Mouse (Mus musculus) retina, adult 2 months (tissue): ENCODE results near the gene Gm44805.

Experiments
- DNase-seq: peaks from one replicate; pipeline ENCODE4 v3.0.0-alpha.2; 2012; ENCODE audit warnings: low read depth, low spot score

Gm44805 gene

GRCm38 (mm10) chr7:19681202-19681694, at the start of gene Gm44805, which contains the start of gene Apoc4:
Gene Gm44805 (minus strand): TSS chr7:19681423.
Gene Apoc4 (minus strand): TSS chr7:19681479.
- DNase-seq, result no peak

DNA sequence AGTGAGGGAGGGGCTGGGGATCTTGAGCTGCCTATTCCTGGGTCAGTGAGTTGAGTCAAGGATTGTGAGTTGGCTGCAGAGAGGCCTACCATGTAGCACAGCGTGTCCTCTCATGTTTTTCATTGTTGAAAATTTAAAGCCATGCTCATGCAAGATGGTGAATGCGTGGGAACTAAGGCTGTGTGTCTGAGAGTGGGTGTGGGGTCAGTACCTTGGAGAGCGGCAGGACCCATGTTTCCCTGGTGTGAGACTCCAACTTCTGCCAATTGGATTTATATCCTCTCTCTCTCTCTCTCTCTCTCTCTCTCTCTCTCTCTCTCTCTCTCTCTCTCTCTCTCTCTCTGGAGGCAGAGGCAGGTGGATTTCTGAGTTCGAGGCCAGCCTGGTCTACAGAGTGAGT, 45.3 kb upstream of the Gm44805 start:
- no peak for DNase-seq

DNA sequence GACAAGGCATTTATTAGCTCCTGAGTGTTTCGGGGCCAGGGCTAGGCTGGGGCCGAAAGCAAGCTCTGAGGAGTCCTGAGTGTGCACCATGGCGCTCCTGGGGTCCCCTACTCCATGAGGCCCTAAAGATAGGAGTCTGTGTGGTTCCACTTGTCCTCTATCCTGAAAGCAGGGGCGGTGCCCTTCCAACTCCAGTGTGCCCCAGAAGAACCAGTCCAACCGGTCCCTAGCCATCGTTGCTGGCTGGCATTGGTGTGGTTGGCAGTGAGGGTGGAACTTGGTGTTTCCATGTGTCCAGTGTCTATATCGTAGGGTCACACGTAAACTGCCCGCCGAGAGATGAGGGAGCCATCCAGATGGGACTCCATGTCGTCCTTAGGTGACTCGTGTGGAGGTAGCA, 42.9 kb upstream of the Gm44805 start:
- DNase-seq, result no peak

DNA sequence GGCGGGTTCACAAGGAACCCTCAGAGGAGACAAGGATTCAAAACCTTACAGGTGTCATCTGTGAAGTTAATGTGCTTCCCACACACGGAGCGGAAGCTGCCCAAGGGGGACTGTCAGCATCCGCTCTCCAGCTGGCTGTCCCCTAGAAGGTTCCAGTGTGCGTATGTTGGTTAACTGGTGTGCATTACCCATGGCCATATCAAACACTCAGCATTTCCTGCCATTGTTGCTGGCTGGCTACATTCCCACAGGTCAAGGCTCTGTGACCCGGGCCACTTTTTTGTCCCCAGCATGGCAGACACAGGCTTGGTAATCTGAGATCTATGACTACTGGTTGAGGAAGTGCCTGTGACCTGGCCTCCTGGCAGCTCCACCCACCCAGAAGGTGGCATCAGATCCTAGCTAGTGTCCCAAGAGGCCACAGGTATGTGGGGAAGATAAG, 41.6 kb upstream of the Gm44805 start:
- no peak for DNase-seq

GRCm38 (mm10) chr7:19719200-19719599, 38.0 kb upstream of the Gm44805 start:
- DNase-seq, result no peak

DNA sequence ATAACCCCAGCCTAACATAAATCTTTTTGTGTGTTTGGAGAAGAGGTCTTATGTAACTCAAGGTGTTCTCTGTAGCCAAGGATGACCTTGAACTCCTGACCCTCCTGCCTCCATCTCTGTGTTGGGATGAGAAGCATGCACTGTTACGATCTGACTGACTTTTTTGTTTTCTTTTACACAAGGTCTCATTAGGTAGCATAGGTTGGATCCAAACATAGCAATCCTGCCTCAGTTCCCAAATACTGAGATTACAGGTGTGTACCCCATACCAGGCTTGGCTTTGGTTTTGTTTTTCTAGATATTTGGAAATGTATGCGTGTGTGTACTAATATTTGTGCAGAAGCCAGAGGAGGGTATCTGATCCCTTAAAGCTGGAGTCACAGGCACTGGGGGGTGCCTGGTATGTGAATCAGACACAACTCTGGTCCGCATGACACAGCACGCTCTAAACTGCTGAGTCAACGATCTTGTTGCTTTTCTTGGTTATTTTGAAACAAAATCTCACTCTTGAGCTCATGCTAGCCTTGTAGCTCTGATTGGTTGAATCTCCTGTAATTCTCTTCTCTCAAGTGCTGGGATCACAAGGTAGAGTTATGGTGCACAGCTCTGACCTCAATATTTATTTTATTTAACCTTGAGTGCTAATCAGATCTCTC, 37.2 kb upstream of the Gm44805 start:
- DNase-seq, result no peak

DNA sequence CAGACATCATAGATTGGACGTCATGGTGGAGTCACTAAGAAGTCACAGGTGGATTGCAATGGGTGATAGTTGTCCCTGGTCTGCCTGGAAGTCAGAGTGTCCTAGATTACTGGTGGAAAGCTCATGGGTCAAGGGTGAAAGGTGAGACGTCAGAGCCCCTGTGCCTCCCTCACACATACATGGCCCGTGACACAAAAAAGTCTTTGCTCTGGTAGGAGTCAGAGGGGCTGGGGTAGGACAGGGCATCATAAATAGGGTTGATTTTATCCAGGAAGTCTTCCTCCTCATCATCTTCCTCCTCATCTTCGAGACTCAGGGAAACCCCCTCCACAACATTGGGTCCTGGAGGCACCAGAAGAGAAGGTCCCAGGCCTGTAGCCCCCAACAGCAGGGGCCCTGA, 36.1 kb upstream of the Gm44805 start:
- no peak for DNase-seq

- no peak for DNase-seq
These were observed 35.6 kb upstream of the Gm44805 start for GRCm38 (mm10) chr7:19716822-19717221.

DNA sequence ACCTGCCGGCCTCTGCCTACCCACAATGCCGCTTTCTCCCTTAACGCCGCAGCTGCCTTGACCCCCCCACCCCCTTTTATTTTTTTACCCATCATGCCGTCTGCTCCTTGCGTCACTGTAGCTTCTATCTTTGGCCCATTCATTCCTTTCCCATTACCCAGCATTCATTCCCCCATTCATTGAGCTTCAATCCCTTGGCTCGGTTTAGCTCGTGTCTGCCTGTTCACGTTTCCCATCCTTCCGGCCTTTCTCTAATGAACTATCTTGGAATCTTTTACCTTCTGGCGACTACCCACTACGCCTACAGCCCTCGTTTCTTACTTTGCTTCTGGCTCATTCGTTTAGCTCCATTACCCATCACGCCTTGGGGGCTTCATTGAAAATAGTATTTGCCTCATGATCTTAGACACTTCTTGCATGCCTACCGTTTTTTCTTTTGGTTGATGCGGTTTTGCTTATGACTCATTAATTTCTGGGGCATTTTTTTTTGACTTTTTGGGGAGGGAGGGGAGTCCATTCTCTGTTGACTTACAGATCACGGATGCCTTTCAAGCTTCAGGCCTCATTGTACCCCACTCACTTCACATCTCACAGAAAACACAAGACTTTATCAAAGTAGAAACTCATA, 34.9 kb upstream of the Gm44805 start:
- DNase-seq, result no peak

DNA sequence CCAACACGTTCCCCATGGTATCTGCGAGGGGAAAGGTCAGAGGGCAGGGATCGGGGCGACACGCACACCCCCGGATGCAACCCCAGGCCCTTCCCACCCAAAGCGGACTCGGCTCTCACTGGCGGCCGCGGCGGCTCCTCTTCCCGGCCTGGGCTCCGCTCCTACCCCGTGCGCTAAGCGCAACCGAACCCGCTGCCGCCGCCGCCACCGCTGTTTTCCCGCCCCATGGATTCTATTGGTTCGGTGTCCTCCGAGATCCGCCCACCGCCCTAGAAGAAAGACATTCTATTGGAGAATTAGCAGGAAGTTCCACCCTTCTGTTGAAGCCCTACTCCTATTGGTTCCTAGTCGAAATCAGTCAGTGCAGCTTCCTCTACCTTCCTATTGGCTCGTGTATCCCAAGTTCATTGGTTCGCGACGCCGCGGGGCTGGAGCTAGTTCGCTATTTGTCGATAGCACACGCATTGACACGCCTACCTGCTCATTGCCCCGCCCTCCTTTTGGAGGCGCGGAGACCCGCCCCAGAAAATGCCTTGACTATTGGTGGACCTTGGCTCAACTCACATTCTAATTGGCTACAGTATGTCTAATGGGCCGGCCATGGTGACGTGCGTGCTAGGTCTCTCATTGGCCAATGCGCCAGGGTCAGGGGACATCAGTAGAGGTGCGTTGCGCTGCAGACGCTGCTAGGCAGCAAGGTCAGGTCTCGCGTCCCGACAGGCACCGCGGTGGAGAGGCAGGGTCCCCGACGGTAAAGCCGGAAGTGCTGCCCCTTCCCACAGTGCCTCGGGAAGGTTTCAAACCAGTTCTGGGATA, 34.2 kb upstream of the Gm44805 start, which contains the start of gene Tomm40:
TSS of gene Tomm40 (minus strand) at position 200 of the 816 bp plus-strand sequence.
- peak; percentile 99 for DNase-seq

DNA sequence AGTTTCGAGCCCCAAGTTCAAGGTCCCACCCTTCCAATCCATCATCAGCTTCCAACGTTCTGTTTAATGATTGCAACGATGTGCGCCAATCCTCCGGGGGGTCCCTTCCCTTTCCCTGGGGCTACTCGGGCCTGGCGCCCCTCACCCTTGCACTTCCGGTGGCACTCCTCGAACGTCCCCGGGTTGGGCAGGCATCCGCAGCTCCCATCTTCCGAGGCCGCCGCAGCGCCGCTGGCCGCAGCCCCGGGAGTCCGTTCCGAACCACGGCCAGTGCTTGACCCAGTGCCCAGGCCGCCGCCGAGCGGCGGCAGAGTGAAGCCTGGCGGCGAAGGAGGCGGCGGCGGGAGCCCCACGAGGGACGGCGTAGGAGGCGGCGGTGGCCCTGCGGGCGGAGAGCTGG, 33.6 kb upstream of the Gm44805 start:
- no peak for DNase-seq

GRCm38 (mm10) chr7:19713598-19713997, 32.4 kb upstream of the Gm44805 start:
- DNase-seq, result no peak

DNA sequence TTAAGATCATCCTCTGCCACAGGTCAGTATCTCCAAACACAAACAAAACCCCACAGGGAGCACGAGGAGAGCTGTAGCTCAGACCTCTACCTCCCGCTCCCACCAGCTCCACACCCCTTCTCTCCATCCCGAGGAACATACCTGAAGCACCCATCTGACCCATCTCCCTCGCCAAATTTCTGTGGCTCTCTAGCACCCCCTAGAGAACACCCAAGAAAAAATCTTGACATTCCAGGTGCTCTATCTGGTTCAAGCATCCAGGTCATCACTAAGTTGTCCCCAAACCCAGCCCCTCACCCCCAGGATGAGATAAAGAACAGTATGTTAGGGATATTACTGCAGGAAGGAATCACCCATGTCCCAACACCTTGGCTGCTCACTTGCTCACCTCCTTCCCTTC, 32.0 kb upstream of the Gm44805 start:
- DNase-seq, result no peak

DNA sequence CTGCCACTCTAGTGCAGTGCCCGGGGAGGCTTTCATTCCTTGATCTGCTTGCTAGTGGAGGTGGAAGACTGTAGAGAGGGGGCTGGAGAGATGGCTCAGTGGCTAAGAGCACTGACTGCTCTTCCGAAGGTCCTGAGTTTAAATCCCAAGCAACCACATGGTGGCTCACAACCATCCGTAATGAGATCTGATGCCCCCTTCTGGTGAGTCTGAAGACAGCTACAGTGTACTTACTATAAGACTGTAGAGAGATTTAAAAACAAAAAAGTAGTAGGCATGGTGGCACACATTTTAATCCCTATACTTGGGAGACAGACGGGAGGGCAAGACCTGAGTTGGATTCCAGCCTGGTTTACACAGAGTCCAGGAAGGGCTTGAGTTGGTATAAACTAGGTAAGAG, 31.2 kb upstream of the Gm44805 start:
- DNase-seq, result no peak

DNA sequence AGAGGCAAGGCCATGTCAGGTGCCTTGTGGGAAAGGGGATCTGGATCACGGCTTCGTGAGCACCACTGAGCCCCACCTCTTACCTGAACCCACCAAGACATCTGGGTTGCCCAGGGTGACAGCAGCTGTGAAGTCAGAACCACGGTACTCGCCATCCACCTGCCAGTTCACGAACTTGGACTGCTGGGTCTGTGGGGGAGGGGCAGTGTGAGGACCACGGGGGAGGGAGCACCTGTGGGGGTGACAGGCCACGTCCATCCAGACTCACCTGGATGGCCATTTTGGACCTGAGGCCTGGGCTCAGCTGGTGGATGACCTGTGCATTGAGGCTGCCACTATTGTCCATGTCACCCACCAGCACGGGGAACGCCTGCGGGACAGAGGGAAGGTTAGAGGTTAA, 29.4 kb upstream of the Gm44805 start:
- DNase-seq, result no peak

DNA sequence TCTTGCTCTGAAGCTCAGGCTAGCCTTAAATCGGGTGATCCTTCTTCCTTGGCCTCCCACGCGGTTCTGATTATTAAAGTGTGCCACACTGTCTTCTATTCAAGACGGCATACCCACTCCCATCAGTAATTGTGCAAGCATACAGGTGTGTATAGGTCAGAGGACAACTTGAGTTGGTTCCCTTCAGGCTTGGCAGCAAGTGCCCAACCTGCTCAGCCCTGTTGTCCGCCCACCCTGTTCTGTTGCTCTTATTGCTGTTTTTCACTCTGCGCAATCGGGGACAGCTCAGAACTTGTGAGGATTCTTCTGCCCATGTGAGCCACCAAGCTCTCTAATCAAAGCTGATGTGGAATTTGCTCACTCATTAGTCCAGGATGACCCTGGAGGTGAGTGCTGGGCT, 24.0 kb upstream of the Gm44805 start:
- no peak for DNase-seq

GRCm38 (mm10) chr7:19704475-19704874, 23.3 kb upstream of the Gm44805 start:
- DNase-seq, result no peak

GRCm38 (mm10) chr7:19702859-19703555, 21.8 kb upstream of the Gm44805 start:
- DNase-seq, result no peak

DNA sequence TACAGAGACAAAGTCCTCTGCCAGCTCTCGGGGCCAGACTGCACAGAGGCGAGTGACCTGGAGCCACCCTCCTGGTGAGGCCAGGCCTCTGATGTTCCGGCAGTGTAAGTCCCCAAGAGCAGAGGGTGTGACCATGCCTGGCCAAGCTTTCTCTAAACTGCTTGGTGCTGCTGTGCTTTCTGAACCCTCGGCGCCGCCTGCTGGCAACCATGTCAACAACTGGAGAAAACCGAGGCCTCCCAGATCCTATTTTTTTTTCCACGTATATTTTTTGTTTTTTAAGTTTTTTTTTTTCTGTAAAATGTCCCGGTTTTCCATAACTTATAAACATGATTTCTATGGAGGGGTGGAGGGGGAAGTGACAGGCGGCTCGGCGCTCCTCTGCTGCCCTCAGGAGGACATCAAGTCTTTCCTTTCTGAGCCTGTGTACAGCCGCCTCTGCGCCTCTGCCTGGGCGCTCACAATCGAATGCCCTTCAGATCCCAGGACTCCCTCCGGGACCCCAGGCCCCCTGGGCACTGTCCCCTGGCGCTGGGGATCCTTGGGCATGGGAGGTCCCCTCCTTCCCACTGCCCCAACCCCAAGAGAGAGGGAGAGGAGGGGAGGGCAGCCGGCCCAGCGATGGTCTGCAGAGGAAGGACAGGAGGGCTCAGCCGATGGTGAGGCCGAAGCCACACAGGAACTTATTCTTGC, 20.0 kb upstream of the Gm44805 start:
- DNase-seq, result no peak

GRCm38 (mm10) chr7:19700299-19701068, 19.3 kb upstream of the Gm44805 start:
- DNase-seq, result no peak

DNA sequence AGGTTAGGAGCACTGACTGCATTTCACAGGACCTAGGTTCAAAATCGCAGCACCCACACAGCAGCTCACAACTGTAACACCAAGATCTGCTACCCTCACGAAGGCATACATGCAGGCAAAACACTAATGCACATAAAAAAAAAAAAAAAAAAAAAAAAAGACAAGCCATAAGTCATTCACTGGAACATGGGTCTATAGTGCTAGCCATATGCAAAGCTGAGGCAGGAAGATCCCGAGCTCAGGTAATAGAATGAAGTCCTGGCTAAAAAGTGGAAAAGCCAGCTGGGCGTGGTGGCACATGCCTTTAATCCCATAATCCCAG, 18.6 kb upstream of the Gm44805 start:
- DNase-seq, result no peak
